Mouse (Mus musculus) liver, embryonic 11.5 days (tissue): ENCODE results near the gene Swt1. TPM values are rescaled to one million over a fixed set of nuclear protein-coding genes. Genes with fewer than 3 reads are reported as not detected.

Experiments
- microRNA-seq: library from miRNA; unstranded; fragments of <30 nt; microRNA quantifications from one replicate; pipeline ENCODE4, GENCODE M21; 2017; ENCODE audit warnings: borderline number of aligned reads
- polyA plus RNA-seq: library from polyadenylated mRNA; unstranded; fragments of >200 nt; fragmentation: Nextera tagmentation; extraction: Ambion mirVana; gene quantifications from 2 replicates; pipeline ENCODE4 v1.2.1, GENCODE M21; 2014

The Swt1 gene
- polyA plus RNA-seq, 1 experiment from 2014 or later, result 20.7 TPM

Small RNA genes within 50 kb of the gene (microRNA-seq; reads per million reads assigned to microRNA genes)
- not detected for gene Mir7682

Other genes starting within 250 kb of the Swt1 start
- gene Gm47985, start 245.9 kb downstream of the Swt1 start, polyA plus RNA-seq, result 1.7 and 1.9 TPM in 2 replicates
- gene Gm8947, start 236.1 kb downstream of the Swt1 start, polyA plus RNA-seq, result 0.55 and 1.1 TPM in 2 replicates
- 0.36 and 0.52 TPM in 2 replicates for gene Gm47995, start 230.0 kb downstream of the Swt1 start, polyA plus RNA-seq
- 1.0 and 1.2 TPM in 2 replicates for gene 3110040M04Rik, start 224.3 kb downstream of the Swt1 start, polyA plus RNA-seq
- gene Gm47996, start 218.3 kb downstream of the Swt1 start, polyA plus RNA-seq, result 0.26 and 0.27 TPM in 2 replicates
- 231 and 259 TPM in 2 replicates for gene Ivns1abp, start 84.0 kb downstream of the Swt1 start, polyA plus RNA-seq
- 44.5 and 48.7 TPM in 2 replicates for gene Trmt1l, start 87 bp upstream of the Swt1 start, polyA plus RNA-seq
- gene Rnf2, start 72.5 kb upstream of the Swt1 start, polyA plus RNA-seq, result 60.3 and 67.9 TPM in 2 replicates
- gene Fam129a, start 142.7 kb upstream of the Swt1 start, polyA plus RNA-seq, result 2.1 and 3.0 TPM in 2 replicates